Mouse (Mus musculus): ENCODE results near the gene Hk1. TPM values are rescaled to one million over a fixed set of nuclear protein-coding genes. Genes with fewer than 3 reads are reported as not detected.

The Hk1 gene
- polyA plus RNA-seq, 1 experiment from 2014 or later = 29.4 TPM

GRCm38 (mm10) chr10:62308896-62309491 is 70.7 kb downstream of the Hk1 start:
- H3K27ac ChIP-seq = no peak overlapping the region
- WGBS = 81% methylated on average over 11 of the region's 11 CpGs
- no peak for DNase-seq (ENCODE audit: extremely low spot score, low spot score)

GRCm38 (mm10) chr10:62306483-62306882 is 73.2 kb downstream of the Hk1 start:
- H3K4me3 ChIP-seq = no peak overlapping the region
- H3K27ac ChIP-seq = no peak overlapping the region
- no peaks in the 10 kb centered on the region for H3K27me3 ChIP-seq (ENCODE audit: poor library complexity, severe bottlenecking)
- peaks cover 28% of the 10 kb centered on the region for H3K4me1 ChIP-seq
- no peak for DNase-seq (ENCODE audit: extremely low spot score, low spot score)
- 83% methylated on average over 3 of the region's 3 CpGs for WGBS
- H3K36me3 ChIP-seq (replicated peaks) = peaks cover 4% of the 10 kb centered on the region; the same call in 1 of the 2 replicates
- H3K9me3 ChIP-seq = no peaks in the 10 kb centered on the region

More at GRCm38 (mm10) chr10:62308896-62309491, 70.7 kb downstream of the Hk1 start:
- no peaks in the 10 kb centered on the region for H3K27me3 ChIP-seq (ENCODE audit: poor library complexity, severe bottlenecking)
- no peaks in the 10 kb centered on the region for H3K9me3 ChIP-seq
- H3K4me1 ChIP-seq = peaks cover 46% of the 10 kb centered on the region
- no peak overlapping the region for H3K4me3 ChIP-seq
- peaks cover 4% of the 10 kb centered on the region; the same call in 1 of the 2 replicates for H3K36me3 ChIP-seq (replicated peaks)

- no peak for DNase-seq (ENCODE audit: extremely low spot score, low spot score)
- Histone ChIP-seq H3K4me3 (no peak overlapping the region), H3K27me3 (ENCODE audit: poor library complexity, severe bottlenecking) (no peaks in the 10 kb centered on the region), H3K4me1 (peaks cover 16% of the 10 kb centered on the region), H3K27ac (no peak overlapping the region), H3K9me3 (no peaks in the 10 kb centered on the region), H3K36me3 (replicated peaks) (peaks cover 4% of the 10 kb centered on the region; the same call in 1 of the 2 replicates)
- WGBS = 83% methylated on average over 6 of the region's 6 CpGs
Measured at GRCm38 (mm10) chr10:62305090-62305489, 74.6 kb downstream of the Hk1 start.

GRCm38 (mm10) chr10:62300006-62300827 is 79.5 kb downstream of the Hk1 start:
- WGBS = 90% methylated on average over 23 of the region's 23 CpGs
- Histone ChIP-seq H3K27ac (no peak overlapping the region), H3K9me3 (no peaks in the 10 kb centered on the region), H3K36me3 (replicated peaks) (peaks cover 6% of the 10 kb centered on the region; the same call in 1 of the 2 replicates), H3K27me3 (ENCODE audit: poor library complexity, severe bottlenecking) (no peaks in the 10 kb centered on the region), H3K4me3 (no peak overlapping the region), H3K4me1 (peaks cover 16% of the 10 kb centered on the region)
- DNase-seq (ENCODE audit: extremely low spot score, low spot score) = no peak

GRCm38 (mm10) chr10:62296086-62296872 is 83.4 kb downstream of the Hk1 start:
- no peak overlapping the region for H3K4me3 ChIP-seq
- peaks cover 13% of the 10 kb centered on the region for H3K4me1 ChIP-seq
- WGBS = 63% methylated on average over 23 of the region's 26 CpGs
- no peak for DNase-seq (ENCODE audit: extremely low spot score, low spot score)
- no peaks in the 10 kb centered on the region for H3K27me3 ChIP-seq (ENCODE audit: poor library complexity, severe bottlenecking)
- H3K27ac ChIP-seq = no peak overlapping the region
- no peaks in the 10 kb centered on the region for H3K9me3 ChIP-seq
- H3K36me3 ChIP-seq (replicated peaks) = peaks cover 11% of the 10 kb centered on the region; the same call in 1 of the 2 replicates

GRCm38 (mm10) chr10:62294112-62294511 is 85.6 kb downstream of the Hk1 start:
- WGBS = 86% methylated on average over 4 of the region's 4 CpGs
- Histone ChIP-seq H3K9me3 (no peaks in the 10 kb centered on the region), H3K4me1 (peaks cover 13% of the 10 kb centered on the region), H3K27me3 (ENCODE audit: poor library complexity, severe bottlenecking) (no peaks in the 10 kb centered on the region), H3K27ac (no peak overlapping the region), H3K36me3 (replicated peaks) (peaks cover 11% of the 10 kb centered on the region; the same call in 1 of the 2 replicates), H3K4me3 (no peak overlapping the region)
- DNase-seq (ENCODE audit: extremely low spot score, low spot score) = no peak

GRCm38 (mm10) chr10:62287460-62288124 is 92.1 kb downstream of the Hk1 start:
- 82% methylated on average over 6 of the region's 6 CpGs for whole genome bisulfite sequencing

GRCm38 (mm10) chr10:62283206-62283792 is 96.4 kb downstream of the Hk1 start:
- Histone ChIP-seq H3K4me3 (no peak overlapping the region), H3K36me3 (replicated peaks) (peaks cover 46% of the 10 kb centered on the region), H3K27ac (no peak overlapping the region), H3K4me1 (no peaks in the 10 kb centered on the region), H3K9me3 (0 out of 2 replicates have a peak, but pooled peaks cover 6% of the 10 kb centered on the region), H3K27me3 (ENCODE audit: poor library complexity, severe bottlenecking) (no peaks in the 10 kb centered on the region)
- DNase-seq (ENCODE audit: extremely low spot score, low spot score) = no peak
- WGBS = 90% methylated on average over 4 of the region's 4 CpGs

More at GRCm38 (mm10) chr10:62287460-62288124, 92.1 kb downstream of the Hk1 start:
- no peaks in the 10 kb centered on the region for H3K4me1 ChIP-seq
- H3K36me3 ChIP-seq (replicated peaks) = peaks cover 29% of the 10 kb centered on the region
- H3K9me3 ChIP-seq = no peaks in the 10 kb centered on the region
- no peak overlapping the region for H3K4me3 ChIP-seq
- no peak overlapping the region for H3K27ac ChIP-seq
- DNase-seq (ENCODE audit: extremely low spot score, low spot score) = no peak
- H3K27me3 ChIP-seq (ENCODE audit: poor library complexity, severe bottlenecking) = no peaks in the 10 kb centered on the region

- no peaks in the 10 kb centered on the region for H3K4me1 ChIP-seq
- DNase-seq (ENCODE audit: extremely low spot score, low spot score) = no peak
- H3K27ac ChIP-seq = no peak overlapping the region
- 46% methylated on average over 9 of the region's 9 CpGs for WGBS
- no peak overlapping the region for H3K4me3 ChIP-seq
- 0 out of 2 replicates have a peak, but pooled peaks cover 6% of the 10 kb centered on the region for H3K9me3 ChIP-seq
- no peaks in the 10 kb centered on the region for H3K27me3 ChIP-seq (ENCODE audit: poor library complexity, severe bottlenecking)
- peaks cover 46% of the 10 kb centered on the region for H3K36me3 ChIP-seq (replicated peaks)
Measured at GRCm38 (mm10) chr10:62282782-62283181, 96.9 kb downstream of the Hk1 start.

- no peak for DNase-seq (ENCODE audit: extremely low spot score, low spot score)
- WGBS = 90% methylated on average over 4 of the region's 4 CpGs
- peaks cover 34% of the 10 kb centered on the region for H3K36me3 ChIP-seq (replicated peaks)
- no peaks in the 10 kb centered on the region for H3K27me3 ChIP-seq (ENCODE audit: poor library complexity, severe bottlenecking)
- no peaks in the 10 kb centered on the region for H3K4me1 ChIP-seq
- no peak overlapping the region for H3K4me3 ChIP-seq
- H3K27ac ChIP-seq = no peak overlapping the region
- H3K9me3 ChIP-seq = 0 out of 2 replicates have a peak, but pooled peaks cover 6% of the 10 kb centered on the region
Measured at GRCm38 (mm10) chr10:62279671-62280070, 100.0 kb downstream of the Hk1 start.

- DNase-seq (ENCODE audit: extremely low spot score, low spot score) = no peak
- 73% methylated on average over 3 of the region's 3 CpGs for WGBS
- H3K36me3 ChIP-seq (replicated peaks) = peaks cover 34% of the 10 kb centered on the region
- no peak overlapping the region for H3K27ac ChIP-seq
- no peaks in the 10 kb centered on the region for H3K4me1 ChIP-seq
- H3K27me3 ChIP-seq (ENCODE audit: poor library complexity, severe bottlenecking) = no peaks in the 10 kb centered on the region
- no peak overlapping the region for H3K4me3 ChIP-seq
- H3K9me3 ChIP-seq = 0 out of 2 replicates have a peak, but pooled peaks cover 6% of the 10 kb centered on the region
Measured at GRCm38 (mm10) chr10:62279066-62279465, 100.6 kb downstream of the Hk1 start.
